Mouse (Mus musculus) kidney, postnatal 14 days (tissue): Measurements from ENCODE around the gene Cass4.

ENCODE experiments used
- DNase-seq: peaks from one replicate; pipeline ENCODE4 v3.0.0; 2022; ENCODE audit warnings: mixed read lengths

Cass4 gene

DNA sequence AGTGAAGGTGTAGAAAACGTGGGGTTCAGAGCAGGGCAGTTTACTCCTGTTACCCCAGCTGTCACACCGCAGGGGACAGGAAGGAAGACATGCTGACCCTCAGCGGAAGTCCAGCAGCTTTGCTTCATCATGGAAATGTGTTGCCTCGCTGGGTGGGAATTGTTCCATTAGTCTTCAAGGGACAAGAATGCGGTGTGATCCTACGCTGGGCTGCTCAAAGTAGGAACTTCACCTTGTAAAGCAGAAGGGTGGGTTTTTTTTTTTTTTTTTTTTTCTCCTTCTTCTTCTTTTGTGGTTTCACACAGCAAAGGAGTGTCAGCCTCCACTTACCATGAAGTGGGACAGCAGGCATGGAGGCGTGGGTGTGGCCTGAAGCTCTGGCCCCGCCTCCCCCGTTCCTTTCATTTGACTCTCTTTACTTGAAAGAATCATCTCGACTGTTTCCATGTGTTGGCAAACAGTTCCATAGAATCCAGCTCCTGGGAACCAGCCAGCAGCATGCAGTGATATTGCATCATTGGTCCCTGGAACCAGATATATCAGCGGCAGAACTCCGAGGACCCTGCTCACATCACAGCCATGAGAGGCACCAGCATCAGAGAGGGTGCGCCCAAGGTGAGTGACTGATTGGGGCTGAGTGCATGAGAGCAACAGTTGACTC is at the start of gene Cass4:
Cass4 (plus strand) TSS at position 404 of the 661 bp plus-strand sequence.
- DNase-seq = no peak

DNA sequence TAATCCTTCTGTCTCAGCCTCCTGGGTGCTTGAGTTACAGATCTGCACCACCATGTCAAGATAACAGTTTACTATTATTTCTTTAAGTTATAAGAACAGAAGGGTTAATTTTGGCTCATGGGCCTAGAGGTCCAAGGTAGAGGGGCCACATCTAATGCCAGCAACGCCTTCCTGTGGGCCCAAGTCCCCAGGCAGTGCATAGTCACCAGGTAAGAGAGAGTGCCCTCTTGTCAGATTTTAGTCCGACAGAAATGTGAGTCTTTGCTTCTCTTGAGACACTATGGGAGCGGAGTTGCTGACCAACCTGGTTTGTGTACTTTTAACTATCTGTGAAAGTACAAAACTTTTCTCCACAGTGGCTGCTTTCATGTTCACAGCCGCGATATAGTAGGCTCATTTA is 48.9 kb upstream of the Cass4 start:
- DNase-seq = no peak

DNA sequence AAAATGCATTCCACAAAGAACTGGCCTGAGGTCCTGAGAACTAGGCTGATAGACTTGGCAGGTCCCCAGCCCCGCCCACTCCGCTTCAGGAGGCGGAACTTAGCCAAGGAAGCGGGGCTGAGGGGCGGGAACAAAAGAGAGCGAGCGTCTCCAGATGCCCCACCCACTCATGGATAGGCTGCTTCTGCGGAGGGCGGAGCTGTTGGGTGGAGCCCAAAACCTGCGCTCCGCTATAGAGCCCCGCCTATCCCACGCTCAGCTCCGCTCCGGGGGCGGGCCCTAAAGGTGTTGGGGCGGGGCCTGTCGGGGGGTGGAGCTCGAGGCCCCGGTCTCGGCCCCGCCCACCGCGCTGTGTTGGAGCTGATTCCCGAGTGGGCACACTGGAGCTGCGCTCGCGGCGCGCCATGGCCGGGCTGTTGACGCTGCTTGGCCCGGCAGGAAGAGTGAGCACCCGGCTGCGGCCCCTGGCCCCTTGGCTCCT is 48.3 kb upstream of the Cass4 start, which contains the start of gene Fam210b:
Fam210b (plus strand) TSS at position 308 of the 481 bp plus-strand sequence.
- DNase-seq = peak; percentile 98

DNA sequence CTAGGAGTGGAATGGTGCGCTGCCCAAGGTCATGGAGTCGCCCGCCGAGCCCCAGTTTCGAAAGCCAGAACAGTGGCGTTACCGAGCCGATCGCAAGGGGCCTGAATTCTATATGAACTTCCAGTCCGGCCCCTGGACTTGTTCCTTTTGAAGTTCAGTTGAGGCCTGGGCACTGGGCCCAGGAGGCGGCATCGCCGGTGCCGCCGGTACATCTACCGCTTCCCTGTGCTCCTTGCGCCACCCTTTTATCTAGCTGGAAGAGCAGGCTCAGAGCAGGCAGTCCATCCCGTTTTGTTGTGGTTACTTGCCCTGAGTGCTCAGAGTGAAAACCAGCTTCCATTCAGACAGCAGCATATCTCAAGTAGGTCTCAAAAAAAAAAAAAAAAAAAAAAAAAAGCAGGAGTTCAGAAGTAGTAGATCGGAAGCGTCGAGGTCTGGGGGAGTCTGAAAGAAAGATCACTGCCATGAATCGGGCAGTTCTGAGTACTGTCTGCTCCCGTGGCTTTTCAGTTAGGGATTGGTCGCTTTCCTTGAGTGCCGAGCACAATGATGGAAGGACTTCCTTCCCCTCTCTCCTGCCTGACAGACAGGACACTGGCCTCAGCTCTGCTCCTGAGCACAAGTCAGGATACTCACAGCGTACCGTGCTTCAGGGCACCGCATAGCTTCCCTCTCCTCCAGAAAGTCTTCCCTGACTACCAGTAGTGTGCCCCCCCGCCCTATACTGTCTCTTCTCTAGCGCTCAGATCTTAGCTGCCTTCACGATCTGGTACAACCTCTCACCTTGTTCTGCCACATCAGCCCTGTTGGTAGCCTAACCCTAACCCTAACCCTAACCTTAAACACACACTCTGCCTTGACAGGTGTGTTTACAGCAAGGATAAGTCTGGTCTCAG is 47.3 kb upstream of the Cass4 start:
- peak; percentile 71 for DNase-seq

DNA sequence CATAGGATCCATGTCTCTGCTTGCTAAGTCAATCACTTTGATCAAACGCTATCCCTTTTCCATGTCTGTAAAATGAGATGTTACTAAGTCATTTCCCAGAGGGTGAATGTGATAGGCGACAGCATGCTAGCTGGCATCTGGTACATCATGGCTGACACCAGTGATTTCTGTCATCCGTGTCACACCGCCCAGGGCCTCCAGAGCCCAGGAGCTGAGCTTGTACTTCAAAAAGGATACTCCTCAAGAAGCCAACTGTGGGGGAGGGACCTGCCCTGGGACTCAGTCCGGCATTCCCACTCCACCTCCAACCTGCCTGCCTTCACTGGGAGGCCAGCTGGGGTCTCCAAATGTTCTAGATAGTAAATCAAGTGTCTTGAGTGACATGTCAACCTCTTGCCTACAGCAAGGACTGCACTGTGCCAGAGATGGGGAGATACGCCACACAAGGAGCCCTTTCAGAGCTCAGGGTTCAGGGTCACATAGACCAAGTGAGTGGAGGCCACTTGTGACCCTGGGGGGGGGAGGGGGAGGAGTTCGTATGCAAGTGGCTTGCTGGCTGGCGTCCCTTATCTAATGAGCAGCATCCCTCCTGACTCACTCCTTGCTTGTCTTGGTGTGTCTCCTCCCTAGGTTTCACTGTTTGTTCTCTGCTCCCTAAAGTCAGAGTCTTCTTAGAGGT is 46.5 kb upstream of the Cass4 start:
- no peak for DNase-seq

DNA sequence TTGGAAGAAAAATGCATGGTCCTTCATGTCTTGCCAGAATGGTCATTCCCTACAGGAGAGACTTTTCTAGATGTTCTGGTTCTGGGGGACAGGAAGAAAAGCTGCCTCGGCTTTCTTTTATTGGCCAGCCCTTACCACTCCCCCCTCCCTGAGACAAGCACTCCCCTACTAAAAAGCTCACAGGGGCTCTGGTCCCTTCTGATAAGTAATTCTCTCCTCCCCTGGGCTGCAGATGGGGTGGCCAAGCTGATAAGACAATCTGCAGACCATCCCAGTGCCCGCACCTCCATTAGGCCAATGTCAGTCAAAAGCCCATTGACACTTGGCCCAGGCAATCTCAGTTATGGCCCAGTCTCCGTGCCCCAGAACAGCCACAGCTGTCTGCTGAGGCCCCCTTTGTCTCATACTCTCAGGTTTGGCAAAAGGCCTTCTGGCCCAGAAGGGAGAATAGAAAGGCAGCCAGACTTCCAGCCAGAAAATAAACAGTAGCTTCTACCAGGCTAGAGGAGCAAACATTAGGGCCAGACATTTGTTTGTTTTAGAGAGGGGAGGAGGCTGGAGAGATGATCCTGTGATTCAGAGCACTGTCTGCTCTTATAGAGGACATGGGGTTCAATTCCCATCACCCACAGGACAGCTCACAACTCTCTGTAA is 45.2 kb upstream of the Cass4 start:
- no peak for DNase-seq

DNA sequence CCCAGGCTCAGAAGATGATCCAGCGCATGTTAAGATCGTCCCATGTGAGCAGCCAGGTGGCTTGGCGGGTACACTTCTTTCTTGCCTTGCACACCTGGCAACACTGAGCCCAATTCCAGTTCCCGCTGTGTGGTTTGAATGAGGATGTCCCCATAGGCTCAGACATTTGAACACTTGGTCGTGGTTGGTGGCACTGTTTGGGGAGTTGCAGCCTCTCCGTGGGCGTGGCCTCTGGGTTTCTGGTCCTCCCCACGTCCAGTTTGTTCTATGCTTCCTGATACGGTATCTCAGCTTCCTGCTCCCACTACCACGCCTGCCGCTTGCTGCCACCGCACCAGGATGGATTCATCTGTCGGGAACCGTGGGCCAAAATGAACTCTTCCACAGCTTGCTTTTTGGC is 43.8 kb upstream of the Cass4 start:
- no peak for DNase-seq

DNA sequence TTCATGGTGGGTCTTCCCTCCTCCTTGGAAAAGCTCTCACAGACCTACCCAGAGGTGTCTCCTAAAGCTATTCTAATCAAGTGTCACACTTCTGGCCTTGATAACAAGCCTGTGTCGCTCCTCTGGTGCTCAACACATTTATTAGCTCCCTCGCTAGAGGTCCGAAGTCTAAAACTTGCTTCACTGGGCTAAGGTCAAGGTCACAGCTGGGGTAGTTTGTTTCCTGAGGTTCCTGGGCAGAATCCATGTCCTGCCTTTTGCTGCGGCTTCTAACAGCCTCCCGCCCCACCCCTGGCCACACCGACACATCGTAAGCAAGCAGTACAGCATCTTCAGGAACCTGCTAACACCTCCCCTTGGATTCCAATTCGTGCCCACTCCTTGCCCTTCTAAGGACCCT is 42.8 kb upstream of the Cass4 start:
- no peak for DNase-seq

DNA sequence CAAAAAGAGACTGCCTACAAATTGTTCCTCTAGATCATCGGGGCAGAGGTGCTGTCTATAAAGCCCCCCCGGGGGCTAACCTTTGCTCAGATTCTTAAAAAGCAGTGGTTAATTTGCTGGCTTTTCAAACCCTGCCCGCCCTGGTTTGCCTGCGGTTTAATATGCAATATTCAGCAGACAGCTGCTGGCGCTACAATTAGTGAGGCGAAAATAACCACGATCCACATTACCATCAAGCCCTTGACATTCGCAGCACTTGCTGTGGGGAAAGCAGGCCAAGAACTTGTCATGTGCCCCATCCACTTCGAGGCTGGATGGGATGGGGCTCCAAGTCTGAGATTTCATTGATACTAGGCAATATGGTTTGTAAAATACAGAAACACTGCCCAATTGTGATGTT is 40.4 kb upstream of the Cass4 start:
- DNase-seq = no peak

DNA sequence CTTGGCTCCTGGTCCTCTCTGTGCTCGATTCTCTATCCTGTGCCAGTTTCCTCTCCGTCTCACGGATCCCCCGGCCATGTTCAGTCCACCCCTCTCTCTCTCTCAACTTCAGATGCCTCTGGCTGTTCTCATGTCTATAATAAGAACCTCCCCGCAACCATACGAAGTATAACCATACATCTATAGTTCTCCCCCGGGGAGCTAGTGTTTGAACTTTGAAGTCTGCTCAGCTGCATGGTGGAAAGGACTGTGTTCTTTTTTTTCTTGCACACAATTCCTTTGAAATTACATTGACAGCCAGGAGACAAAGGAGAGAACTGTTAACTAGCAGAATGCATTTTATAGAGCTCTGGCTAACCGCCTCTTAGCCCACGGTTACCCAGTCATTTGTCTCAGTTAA is 38.8 kb upstream of the Cass4 start:
- no peak for DNase-seq

DNA sequence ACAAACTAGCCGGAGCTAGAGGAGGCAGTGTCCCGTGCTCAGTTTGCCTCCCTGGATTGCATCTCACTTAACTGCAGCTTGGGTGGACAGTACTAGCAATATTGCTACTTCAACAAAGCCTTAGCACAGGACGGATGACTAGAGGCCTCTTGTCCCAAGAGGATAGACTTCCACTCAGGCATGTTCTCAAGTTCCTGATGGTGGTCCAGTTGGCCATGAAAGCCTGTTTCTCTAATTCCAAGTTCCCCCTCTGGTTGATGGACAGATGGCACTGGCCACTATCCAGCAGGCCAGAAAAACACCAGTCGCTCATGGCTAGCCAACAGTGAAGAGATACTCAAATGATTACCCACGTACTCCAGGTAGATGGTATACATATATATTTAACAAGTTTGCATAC is 37.8 kb upstream of the Cass4 start:
- no peak for DNase-seq

DNA sequence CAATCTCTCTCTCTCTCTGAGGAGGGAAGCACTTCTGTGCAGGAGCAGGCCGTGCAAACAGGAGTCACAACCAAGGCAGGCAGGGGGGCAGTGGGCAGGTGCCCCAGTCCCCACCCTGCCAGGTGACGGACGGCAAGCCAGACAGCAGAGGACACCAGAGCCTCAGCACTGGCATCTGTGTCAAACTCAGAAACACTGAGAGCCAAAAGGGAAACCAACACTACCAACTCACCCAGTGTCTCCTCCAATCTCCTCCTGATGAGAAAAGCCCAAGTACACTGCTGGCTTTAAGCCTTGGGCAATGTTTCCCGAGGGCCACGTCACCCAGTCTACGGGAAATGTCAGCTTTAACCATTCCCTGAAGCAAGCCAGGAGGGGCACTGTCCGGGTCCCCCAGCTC is 30.4 kb upstream of the Cass4 start:
- no peak for DNase-seq

DNA sequence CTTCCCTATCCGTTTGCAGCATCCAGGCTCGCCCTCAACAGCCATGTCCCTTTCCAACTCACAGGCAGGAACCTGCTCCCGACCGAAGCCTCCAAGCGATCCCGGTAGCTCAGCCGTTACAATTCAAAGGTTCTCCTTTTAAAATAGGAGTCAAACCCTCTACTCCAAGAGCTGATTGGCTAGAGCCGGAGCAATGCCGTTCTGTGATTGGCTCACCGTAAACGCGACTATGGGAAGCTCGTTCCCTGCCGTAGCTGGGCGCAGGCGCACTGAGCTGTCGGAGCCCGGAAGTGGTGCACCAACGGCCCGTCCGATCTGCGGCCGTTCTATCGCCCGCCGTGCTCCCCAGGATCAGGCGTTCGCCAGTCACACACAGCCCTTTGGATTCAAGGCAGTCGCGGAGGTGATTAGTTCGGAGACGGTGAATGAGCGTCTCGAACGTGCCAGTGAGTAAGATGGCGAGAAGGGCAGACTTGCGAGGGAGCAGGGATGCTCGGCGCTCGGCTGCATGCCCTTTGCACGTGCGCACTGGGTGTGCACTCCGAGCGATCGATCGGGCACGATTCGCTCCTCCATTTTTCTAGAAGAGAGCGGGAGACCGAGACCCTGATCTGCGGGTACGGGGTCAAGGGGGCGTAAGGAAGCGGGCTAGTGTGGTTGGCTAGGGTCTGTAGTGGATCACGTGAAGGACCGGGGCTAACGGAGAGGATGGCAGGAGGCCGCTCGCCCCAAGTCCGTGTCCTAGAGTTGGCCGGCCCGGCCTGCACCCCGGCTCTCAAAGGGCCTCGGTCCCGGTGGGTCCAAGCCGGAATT is 23.0 kb upstream of the Cass4 start, which contains the start of the genes Aurka and Cstf1:
Aurka (minus strand) TSS at position 125 of the 813 bp plus-strand sequence.
Cstf1 (plus strand) TSS at position 271 of the 813 bp plus-strand sequence.
- DNase-seq = peak; percentile 97

DNA sequence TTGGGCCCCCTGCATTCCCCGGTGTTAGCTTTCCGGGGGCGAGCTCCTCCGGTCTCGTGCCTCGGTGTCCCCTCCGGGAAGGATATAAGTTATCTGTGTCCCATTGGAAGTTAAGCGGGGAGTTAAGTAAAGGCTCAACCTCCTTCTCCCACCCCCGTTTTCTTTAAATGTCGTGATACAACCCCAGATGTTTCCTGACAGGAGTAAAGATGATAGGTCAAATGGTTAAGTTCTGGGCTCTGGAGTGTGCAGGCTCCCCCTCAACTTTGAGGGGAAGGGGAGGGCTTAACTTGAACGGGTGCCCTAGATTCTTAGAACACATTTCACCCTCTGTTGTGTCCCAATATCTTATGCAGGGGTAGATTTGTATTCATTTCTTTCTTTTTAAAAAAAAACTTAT is 22.3 kb upstream of the Cass4 start:
- no peak for DNase-seq

DNA sequence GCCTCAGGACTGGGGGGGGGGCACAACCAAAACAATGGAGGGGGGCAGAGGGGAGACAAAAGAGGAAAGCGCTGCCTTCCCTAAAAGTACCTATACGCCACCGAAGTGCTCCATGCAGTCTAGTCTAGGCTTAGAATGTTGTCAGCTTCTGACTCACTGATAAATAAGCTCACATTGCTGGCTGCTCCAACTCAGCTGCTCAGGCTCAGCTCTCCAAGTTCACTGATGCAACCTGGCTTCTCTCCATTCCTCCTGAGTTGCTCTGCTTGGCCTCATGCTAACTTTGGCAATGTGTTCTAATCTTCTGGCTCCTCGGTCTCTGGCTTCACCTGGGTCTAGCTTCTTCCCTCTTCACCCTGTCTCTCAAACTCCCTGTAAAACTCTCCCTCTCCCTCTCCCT is 17.0 kb upstream of the Cass4 start:
- DNase-seq = no peak

DNA sequence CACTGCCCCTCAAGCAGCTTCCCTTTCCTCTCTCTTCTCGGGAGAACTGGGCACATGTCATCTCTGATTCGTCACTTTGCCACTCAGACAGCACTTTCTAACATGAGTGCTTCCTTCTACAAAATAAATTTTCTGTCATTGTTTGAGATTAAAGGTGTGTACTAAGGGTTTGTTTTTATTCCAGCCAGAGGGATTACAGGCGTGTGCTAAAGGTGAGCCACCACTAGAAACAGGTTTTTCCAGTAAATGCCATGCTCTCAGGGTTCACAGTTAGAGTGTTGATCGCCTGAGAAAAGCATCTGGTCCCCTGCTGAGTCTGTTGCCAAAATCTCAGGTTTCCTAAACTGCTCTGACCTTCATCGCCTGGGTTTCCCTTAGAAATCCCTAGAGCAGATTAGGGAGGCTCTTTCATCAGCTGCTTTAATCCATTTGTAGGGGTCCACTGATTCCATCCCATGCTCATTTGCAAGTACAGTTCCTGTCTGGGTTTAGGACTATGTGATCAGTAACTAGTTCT is 16.5 kb upstream of the Cass4 start:
- DNase-seq = no peak

DNA sequence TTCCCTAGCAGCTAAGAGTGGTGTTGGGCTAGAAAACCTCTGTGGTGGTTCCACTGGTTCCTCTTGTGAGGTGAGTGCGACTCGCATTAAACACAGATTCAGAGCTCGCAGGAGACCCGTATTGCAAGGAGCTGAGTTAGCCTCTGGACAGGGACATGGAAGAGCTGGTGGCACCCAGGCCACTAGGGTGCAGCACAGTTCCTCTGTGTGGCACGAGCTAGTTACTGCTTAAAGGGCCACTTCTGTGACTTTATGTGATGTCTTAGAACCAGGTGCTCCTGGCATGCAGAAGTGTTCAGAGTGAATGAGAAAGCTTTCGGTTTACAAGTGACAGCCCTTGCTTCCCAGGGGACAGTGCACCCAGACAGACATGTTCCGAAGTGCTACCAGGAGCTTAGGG is 15.3 kb upstream of the Cass4 start:
- peak; percentile 43 for DNase-seq

DNA sequence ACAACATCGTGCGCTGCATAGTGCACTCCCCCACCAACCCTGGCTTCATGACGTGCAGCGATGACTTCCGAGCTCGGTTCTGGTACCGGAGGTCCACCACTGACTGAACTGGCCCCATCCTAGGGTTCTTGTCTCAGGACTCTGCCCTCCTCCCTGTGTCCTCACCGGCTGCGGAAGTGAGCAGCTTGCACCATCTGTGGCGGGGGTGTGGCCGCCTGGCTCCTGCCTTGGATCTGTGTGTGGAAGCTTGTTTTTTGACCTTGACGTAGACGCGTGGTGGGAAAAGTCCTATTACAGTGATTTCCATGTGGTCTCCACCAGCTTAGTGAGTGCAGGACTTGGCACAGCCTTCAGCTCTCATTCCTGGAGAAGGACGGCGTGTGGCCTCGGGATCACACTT is 13.1 kb upstream of the Cass4 start:
- DNase-seq = no peak

DNA sequence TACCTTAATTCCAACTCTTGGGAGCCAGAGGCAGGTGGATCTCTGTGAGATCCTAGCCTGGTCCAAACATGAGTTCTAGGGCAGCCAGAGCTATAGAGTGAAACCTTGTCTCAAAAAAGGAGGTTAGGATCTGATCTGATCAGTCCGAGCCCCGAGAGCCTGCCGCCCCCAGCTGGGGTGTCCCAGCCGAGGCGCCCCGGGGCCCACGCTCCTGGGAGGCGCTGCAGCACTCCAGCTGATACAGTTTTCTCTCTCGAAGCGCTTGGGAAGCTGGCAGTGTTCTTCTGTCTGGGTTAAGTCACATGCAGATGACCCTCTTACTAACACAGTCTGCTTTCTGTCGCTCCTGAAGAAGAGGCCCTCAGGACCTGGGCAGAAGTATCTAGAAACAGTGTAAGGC is 12.3 kb upstream of the Cass4 start:
- DNase-seq = no peak

DNA sequence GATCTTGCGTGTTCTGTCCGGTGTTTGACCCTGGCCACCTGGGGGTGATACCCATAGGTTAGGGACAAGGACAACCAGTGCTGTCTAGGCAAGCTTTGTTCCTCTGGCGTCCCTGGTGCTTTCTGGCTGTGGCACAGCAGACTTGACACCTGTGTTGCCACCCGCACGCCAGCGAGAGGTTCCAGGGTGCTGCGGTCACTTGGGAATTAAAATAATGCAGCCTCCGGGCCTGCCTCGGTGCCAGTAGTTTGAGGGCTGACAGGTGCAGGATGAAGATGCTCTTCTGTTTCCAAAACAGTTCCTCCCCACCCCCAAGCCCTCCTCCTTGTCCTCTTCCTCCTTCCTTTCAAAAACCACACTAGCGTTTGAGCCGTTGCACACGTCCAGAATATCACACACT is 11.7 kb upstream of the Cass4 start:
- DNase-seq = no peak

DNA sequence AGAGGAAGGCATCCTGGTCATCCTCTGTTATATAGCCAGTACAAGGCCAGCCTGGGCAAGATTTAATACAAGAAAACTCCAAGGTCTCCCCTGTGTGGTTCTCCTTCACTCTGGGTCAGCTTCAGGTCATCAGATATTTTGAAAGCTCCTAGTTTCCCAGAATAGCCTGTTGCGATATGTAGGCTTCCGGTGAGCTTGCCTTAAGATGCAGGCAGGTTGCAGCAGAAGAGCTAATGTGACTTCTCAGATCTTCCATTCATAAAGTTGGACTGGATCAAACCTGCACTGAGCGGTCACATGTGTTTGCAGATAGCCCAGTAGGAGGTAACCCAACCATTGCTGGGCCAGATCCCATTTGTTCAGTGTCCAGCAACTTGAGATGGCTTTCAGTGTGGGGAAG is 8.9 kb upstream of the Cass4 start:
- DNase-seq = no peak

DNA sequence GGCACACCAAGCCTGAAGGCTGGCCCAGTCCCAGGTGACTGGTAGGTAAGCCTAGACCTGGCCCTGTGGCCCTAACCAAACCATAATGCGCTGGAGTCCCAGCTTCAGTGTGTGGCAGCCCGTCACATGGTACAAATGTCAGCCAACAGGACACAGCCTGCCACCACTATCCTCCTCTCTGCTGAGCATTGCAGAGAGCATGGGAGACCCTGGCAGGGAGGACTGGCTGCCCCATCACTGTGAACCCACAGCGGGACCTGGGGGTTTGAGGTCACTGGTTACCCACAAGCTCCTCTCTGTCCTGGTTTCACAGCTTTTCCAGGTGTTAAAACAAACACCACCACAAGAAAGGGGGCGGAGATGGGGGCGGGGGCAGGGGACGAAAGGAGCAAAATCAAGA is 3.3 kb upstream of the Cass4 start:
- no peak for DNase-seq
